Mouse (Mus musculus) heart, postnatal 0 days (tissue): ENCODE data around the gene Kxd1.

Experiments
- CTCF ChIP-seq: IDR thresholded peaks from 2 replicates; pipeline ENCODE4 v1.5.1; 2016; ENCODE audit warnings: antibody characterized with exemption, control low read depth, low read depth
- EP300 ChIP-seq: IDR thresholded peaks from 2 replicates; pipeline ENCODE4 v1.6.1; 2016; ENCODE audit warnings: antibody characterized with exemption, low read depth

DNA sequence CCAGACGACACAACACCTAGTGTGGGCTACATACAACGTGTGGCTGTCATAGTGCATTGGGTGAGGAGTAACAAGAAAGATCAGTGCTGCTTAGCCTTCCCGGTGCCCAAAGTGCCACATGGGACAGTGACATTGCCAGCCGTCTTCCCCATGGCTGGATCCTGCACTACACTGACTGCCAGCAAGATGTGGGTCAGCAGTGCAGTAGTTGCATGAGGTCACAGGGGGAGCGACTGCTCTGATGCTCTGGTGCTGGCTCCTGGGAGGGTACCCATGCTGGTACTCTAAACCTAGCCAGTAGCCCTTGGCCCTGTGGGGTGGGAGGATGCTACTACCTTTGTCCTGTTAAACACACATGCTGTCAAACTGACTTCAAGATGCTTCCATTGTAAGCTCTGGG lies 67.6 kb downstream of the Kxd1 start:
- TF ChIP-seq CTCF (no peak), EP300 (no peak)
